Mouse (Mus musculus) embryonic fibroblast, embryonic 13.5 days (primary cell): ENCODE measurements around the gene Foxd2.

Source experiments
- CTCF ChIP-seq: IDR thresholded peaks from 2 replicates; pipeline ENCODE4 v1.5.1; 2011; ENCODE audit warnings: mild to moderate bottlenecking, control low read depth, low read length, moderate library complexity, borderline replicate concordance; ENCODE audit not compliant: insufficient read depth
- POLR2A ChIP-seq: IDR thresholded peaks from 2 replicates; pipeline ENCODE4 v1.6.1; 2011; ENCODE audit warnings: low read depth, mild to moderate bottlenecking, control low read depth, low read length, moderate library complexity

- TF ChIP-seq CTCF = no peak
- TF ChIP-seq POLR2A = no peak
These were observed 33.9 kb upstream of the Foxd2 start for GRCm38 (mm10) chr4:114942583-114942982.
